Mouse (Mus musculus): ENCODE results near the gene Cyp26b1.

DNA sequence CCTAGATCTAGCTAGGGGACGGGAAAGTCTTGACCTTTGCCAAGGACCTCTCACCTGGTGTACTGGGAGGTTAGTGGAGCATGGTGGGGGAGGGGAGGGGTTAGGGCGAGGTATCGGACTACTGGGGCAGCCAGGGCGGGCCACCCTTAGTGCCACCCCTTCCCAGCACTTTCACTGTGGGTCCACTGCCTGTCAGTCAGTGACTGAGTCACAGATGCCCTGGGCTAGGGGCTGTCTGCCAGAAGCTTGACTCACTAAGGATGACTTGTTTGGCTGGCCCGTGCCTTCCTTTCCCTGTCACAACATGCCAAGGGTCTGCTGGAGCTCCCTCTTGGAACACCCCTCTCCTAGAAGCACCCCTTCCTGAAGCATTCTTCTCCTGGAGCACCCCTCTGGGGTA is 28.5 kb downstream of the Cyp26b1 start:
- TF ChIP-seq POLR2A (IDR thresholded peaks at IDR 0.05; ENCODE audit: borderline replicate concordance, extremely low read depth, low read depth, low read length): no peak
- TF ChIP-seq CTCF (IDR thresholded peaks at IDR 0.05; ENCODE audit: insufficient read depth, low read length): no peak

Data from lung, adult 2 months (tissue).